Mouse (Mus musculus): Measurements from ENCODE around the gene Btn1a1. TPM values are rescaled to one million over a fixed set of nuclear protein-coding genes. Genes with fewer than 3 reads are reported as not detected.
A peak's percentile ranks its signal among the peaks of the same experiment; 100 is the strongest.

Btn1a1 gene
- polyA plus RNA-seq, 1 experiment from 2014 or later = 2.6 TPM

DNA sequence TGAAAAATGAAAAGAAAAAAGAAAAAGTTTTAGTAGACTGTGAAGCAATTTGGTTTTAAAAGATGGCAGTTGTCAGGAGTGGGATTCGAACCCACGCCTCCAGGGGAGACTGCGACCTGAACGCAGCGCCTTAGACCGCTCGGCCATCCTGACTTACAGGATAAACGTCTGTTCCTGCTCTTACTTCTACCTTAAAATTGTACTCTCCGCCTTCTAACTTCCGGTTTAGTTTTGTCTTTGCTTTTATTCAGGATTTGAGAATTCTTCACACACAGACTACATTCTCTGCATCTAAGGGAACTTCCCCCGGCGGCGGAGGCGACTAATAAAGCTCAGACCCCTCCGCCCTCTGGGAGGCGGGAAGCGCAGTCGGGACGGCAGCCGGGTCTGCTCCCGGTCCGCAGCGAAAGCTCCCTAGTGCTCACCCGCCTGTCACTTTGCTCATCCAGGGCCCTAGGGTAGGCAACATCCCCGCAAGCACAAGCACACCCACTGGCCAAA, 12.3 kb downstream of the Btn1a1 start:
- Histone ChIP-seq H3K27me3 (replicated peaks) (peaks cover 3% of the 10 kb centered on the region; the same call in 1 of the 2 replicates), H3K4me1 (replicated peaks) (peaks cover 5% of the 10 kb centered on the region; the same call in 1 of the 2 replicates), H3K9ac (peak overlapping the region; percentile 80), H3K36me3 (no peaks in the 10 kb centered on the region), H3K4me3 (peak overlapping the region; percentile 81), H3K27ac (ENCODE audit: poor library complexity, severe bottlenecking) (peak overlapping the region; percentile 91), H3K4me2 (peak overlapping the region; percentile 68), H3K9me3 (replicated peaks) (no peaks in the 10 kb centered on the region)
- under 1% methylated on average over 25 of the region's 25 CpGs for WGBS
- ATAC-seq (ENCODE audit: insufficient number of reproducible peaks, low FRiP score) = peak; percentile 87

GRCm38 (mm10) chr13:23450398-23450797, 15.3 kb downstream of the Btn1a1 start:
- ATAC-seq (ENCODE audit: insufficient number of reproducible peaks, low FRiP score) = peak; percentile 43; the same call in 1 of the 2 replicates
- no peak overlapping the region for H3K27ac ChIP-seq (ENCODE audit: poor library complexity, severe bottlenecking)
- H3K27me3 ChIP-seq (replicated peaks) = no peaks in the 10 kb centered on the region
- H3K9me3 ChIP-seq (replicated peaks) = no peaks in the 10 kb centered on the region
- under 1% methylated on average over 15 of the region's 15 CpGs for WGBS
- H3K9ac ChIP-seq = 0 out of 2 replicates have a peak overlapping the region, but pooled peaks have one; percentile 12
- H3K36me3 ChIP-seq = no peaks in the 10 kb centered on the region
- H3K4me1 ChIP-seq (replicated peaks) = peaks cover 5% of the 10 kb centered on the region; the same call in 1 of the 2 replicates
- peak overlapping the region; percentile 50 for H3K4me3 ChIP-seq
- H3K4me2 ChIP-seq = peak overlapping the region; percentile 62

- Histone ChIP-seq H3K9ac (peak overlapping the region; percentile 71), H3K4me2 (peak overlapping the region; percentile 62), H3K9me3 (replicated peaks) (no peaks in the 10 kb centered on the region), H3K4me1 (replicated peaks) (peaks cover 6% of the 10 kb centered on the region; the same call in 1 of the 2 replicates), H3K4me3 (peak overlapping the region; percentile 50), H3K27me3 (replicated peaks) (no peaks in the 10 kb centered on the region), H3K27ac (ENCODE audit: poor library complexity, severe bottlenecking) (peak overlapping the region; percentile 73), H3K36me3 (no peaks in the 10 kb centered on the region)
- under 1% methylated on average over 24 of the region's 24 CpGs for WGBS
- ATAC-seq (ENCODE audit: insufficient number of reproducible peaks, low FRiP score) = no peak
Observed at GRCm38 (mm10) chr13:23449235-23450095, 16.2 kb downstream of the Btn1a1 start.

GRCm38 (mm10) chr13:23448758-23449157, 16.9 kb downstream of the Btn1a1 start:
- no peak for ATAC-seq (ENCODE audit: insufficient number of reproducible peaks, low FRiP score)
- WGBS = 40% methylated on average over 3 of the region's 3 CpGs
- H3K36me3 ChIP-seq = no peaks in the 10 kb centered on the region
- peak overlapping the region; percentile 50 for H3K4me3 ChIP-seq
- H3K9me3 ChIP-seq (replicated peaks) = no peaks in the 10 kb centered on the region
- peak overlapping the region; percentile 29; the same call in 1 of the 2 replicates for H3K4me2 ChIP-seq
- H3K4me1 ChIP-seq (replicated peaks) = peaks cover 9% of the 10 kb centered on the region; the same call in 1 of the 2 replicates
- no peaks in the 10 kb centered on the region for H3K27me3 ChIP-seq (replicated peaks)
- H3K9ac ChIP-seq = no peak overlapping the region
- peak overlapping the region; percentile 33; the same call in 1 of the 2 replicates for H3K27ac ChIP-seq (ENCODE audit: poor library complexity, severe bottlenecking)

- Histone ChIP-seq H3K36me3 (no peaks in the 10 kb centered on the region), H3K27me3 (replicated peaks) (no peaks in the 10 kb centered on the region), H3K4me2 (peak overlapping the region; percentile 84), H3K9ac (peak overlapping the region; percentile 70), H3K4me3 (peak overlapping the region; percentile 66), H3K27ac (ENCODE audit: poor library complexity, severe bottlenecking) (peak overlapping the region; percentile 72), H3K9me3 (replicated peaks) (no peaks in the 10 kb centered on the region), H3K4me1 (replicated peaks) (peaks cover 11% of the 10 kb centered on the region; the same call in 1 of the 2 replicates)
- WGBS = under 1% methylated on average over 16 of the region's 16 CpGs
- peak; percentile 68 for ATAC-seq (ENCODE audit: insufficient number of reproducible peaks, low FRiP score)
Observed at GRCm38 (mm10) chr13:23446498-23446952, 19.2 kb downstream of the Btn1a1 start.

- Histone ChIP-seq H3K9me3 (replicated peaks) (no peaks in the 10 kb centered on the region), H3K9ac (peak overlapping the region; percentile 79), H3K27me3 (replicated peaks) (no peaks in the 10 kb centered on the region), H3K4me2 (peak overlapping the region; percentile 84), H3K4me3 (peak overlapping the region; percentile 66), H3K36me3 (no peaks in the 10 kb centered on the region), H3K4me1 (replicated peaks) (peaks cover 11% of the 10 kb centered on the region; the same call in 1 of the 2 replicates), H3K27ac (ENCODE audit: poor library complexity, severe bottlenecking) (peak overlapping the region; percentile 95)
- ATAC-seq (ENCODE audit: insufficient number of reproducible peaks, low FRiP score) = peak; percentile 88
- under 1% methylated on average over 55 of the region's 55 CpGs for WGBS
Observed at GRCm38 (mm10) chr13:23445561-23446320, 20.0 kb downstream of the Btn1a1 start.

DNA sequence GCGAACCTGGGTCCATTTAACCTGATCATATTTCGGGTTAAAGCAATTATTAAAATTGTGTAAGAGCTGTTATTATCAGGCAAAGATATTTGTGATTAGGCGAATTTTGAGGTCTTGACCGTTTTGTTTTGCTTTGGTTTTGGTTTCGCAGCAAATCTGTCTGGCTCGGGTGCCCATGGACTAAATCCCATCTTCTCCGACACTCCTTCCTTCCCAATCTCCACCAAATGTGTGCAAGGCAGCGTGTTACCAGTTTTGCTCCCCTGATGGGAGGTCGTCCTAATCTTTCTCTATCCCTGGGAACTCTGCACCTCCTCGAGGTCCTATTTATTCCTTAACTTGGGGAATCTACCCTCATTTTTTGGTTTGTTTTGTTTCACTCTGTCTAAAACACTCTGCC, 20.5 kb downstream of the Btn1a1 start:
- Histone ChIP-seq H3K9me3 (replicated peaks) (no peaks in the 10 kb centered on the region), H3K27ac (ENCODE audit: poor library complexity, severe bottlenecking) (peak overlapping the region; percentile 95), H3K27me3 (replicated peaks) (no peaks in the 10 kb centered on the region), H3K36me3 (no peaks in the 10 kb centered on the region), H3K4me3 (peak overlapping the region; percentile 66), H3K4me1 (replicated peaks) (peaks cover 11% of the 10 kb centered on the region; the same call in 1 of the 2 replicates), H3K9ac (peak overlapping the region; percentile 79), H3K4me2 (peak overlapping the region; percentile 84)
- WGBS = 3% methylated on average over 10 of the region's 10 CpGs
- no peak for ATAC-seq (ENCODE audit: insufficient number of reproducible peaks, low FRiP score)

- Histone ChIP-seq H3K36me3 (no peaks in the 10 kb centered on the region), H3K4me2 (peak overlapping the region; percentile 34), H3K4me1 (replicated peaks) (peaks cover 11% of the 10 kb centered on the region; the same call in 1 of the 2 replicates), H3K27ac (ENCODE audit: poor library complexity, severe bottlenecking) (no peak overlapping the region), H3K9me3 (replicated peaks) (no peaks in the 10 kb centered on the region), H3K27me3 (replicated peaks) (no peaks in the 10 kb centered on the region), H3K4me3 (0 out of 2 replicates have a peak overlapping the region, but pooled peaks have one; percentile 5), H3K9ac (no peak overlapping the region; the same call in 1 of the 2 replicates)
- 64% methylated on average over 5 of the region's 5 CpGs for WGBS
- ATAC-seq (ENCODE audit: insufficient number of reproducible peaks, low FRiP score) = no peak
Observed at GRCm38 (mm10) chr13:23444451-23444850, 21.2 kb downstream of the Btn1a1 start.

GRCm38 (mm10) chr13:23439901-23440300, 25.8 kb downstream of the Btn1a1 start:
- Histone ChIP-seq H3K36me3 (no peaks in the 10 kb centered on the region), H3K9ac (no peak overlapping the region), H3K27ac (ENCODE audit: poor library complexity, severe bottlenecking) (no peak overlapping the region), H3K4me2 (no peak overlapping the region), H3K4me3 (no peak overlapping the region), H3K4me1 (replicated peaks) (peaks cover 7% of the 10 kb centered on the region; the same call in 1 of the 2 replicates), H3K27me3 (replicated peaks) (no peaks in the 10 kb centered on the region), H3K9me3 (replicated peaks) (no peaks in the 10 kb centered on the region)
- 64% methylated on average over 10 of the region's 10 CpGs for WGBS
- no peak for ATAC-seq (ENCODE audit: insufficient number of reproducible peaks, low FRiP score)

- H3K9ac ChIP-seq = no peak overlapping the region
- H3K36me3 ChIP-seq = no peaks in the 10 kb centered on the region
- H3K27ac ChIP-seq (ENCODE audit: poor library complexity, severe bottlenecking) = no peak overlapping the region
- peak overlapping the region; percentile 74 for H3K4me3 ChIP-seq
- 0 out of 2 replicates have a peak, but pooled peaks cover 7% of the 10 kb centered on the region for H3K4me1 ChIP-seq (replicated peaks)
- no peaks in the 10 kb centered on the region for H3K27me3 ChIP-seq (replicated peaks)
- H3K4me2 ChIP-seq = peak overlapping the region; percentile 78; the same call in 1 of the 2 replicates
- WGBS = under 1% methylated on average over 7 of the region's 7 CpGs
- H3K9me3 ChIP-seq (replicated peaks) = no peaks in the 10 kb centered on the region
- no peak for ATAC-seq (ENCODE audit: insufficient number of reproducible peaks, low FRiP score)
Observed at GRCm38 (mm10) chr13:23438521-23438920, 27.2 kb downstream of the Btn1a1 start.
